In genomic region chr9:107715632-107716031, GRCm38 (mm10) we compare ENCODE assay signal across 22 mouse cellular contexts. TPM values are rescaled to one million over a fixed set of nuclear protein-coding genes. Genes with fewer than 3 reads are reported as not detected.
DNase-seq lines count a peak whose midpoint lies in the region; ATAC-seq and TF ChIP-seq lines count a peak whose summit lies in the region.
"Had no signal": no experiment of that assay in that cellular context is flagged by ENCODE, and none has a peak within 500 bp of the region (broad histone marks: within the 10 kb centered on the region; RNA-seq: fewer than 3 reads in every experiment).

No protein-coding gene starts in this region.

- H3K9me3 ChIP-seq in forebrain, embryonic 10.5 days, result no peaks in the 10 kb centered on the region
- no peaks in the 10 kb centered on the region for H3K9me3 ChIP-seq in forebrain, embryonic 16.5 days (ENCODE audit: control insufficient read depth, low read length)
- H3K9me3 ChIP-seq in lung, embryonic 15.5 days, result no peaks in the 10 kb centered on the region
- H3K9me3 ChIP-seq in limb, embryonic 11.5 days (ENCODE audit: control insufficient read depth, low read length), result no peaks in the 10 kb centered on the region
- no peaks in the 10 kb centered on the region for H3K9me3 ChIP-seq in stomach, postnatal 0 days (ENCODE audit: control insufficient read depth, low read length)
- H3K9me3 ChIP-seq: G1E; heart, embryonic 10.5 days; hindbrain, embryonic 15.5 days had no signal

- peaks cover 53% of the 10 kb centered on the region for H3K4me1 ChIP-seq in forebrain, embryonic 10.5 days
- H3K4me1 ChIP-seq in forebrain, embryonic 16.5 days (replicated peaks; ENCODE audit: control insufficient read depth, insufficient read depth, low read length), result peaks cover 14% of the 10 kb centered on the region
- H3K4me1 ChIP-seq in lung, embryonic 15.5 days, result peaks cover 56% of the 10 kb centered on the region
- H3K4me1 ChIP-seq in limb, embryonic 11.5 days (ENCODE audit: control insufficient read depth, insufficient read depth, low read length), result peaks cover 38% of the 10 kb centered on the region
- H3K4me1 ChIP-seq in stomach, postnatal 0 days (replicated peaks; ENCODE audit: control insufficient read depth, insufficient read depth), result peaks cover 24% of the 10 kb centered on the region

- ATAC-seq in forebrain, embryonic 16.5 days, result no peak
- no peak for ATAC-seq in lung, embryonic 15.5 days (ENCODE audit: borderline replicate concordance, extremely low read depth, low FRiP score, low TSS enrichment)
- no peak for ATAC-seq in limb, embryonic 11.5 days (ENCODE audit: insufficient number of reproducible peaks, low FRiP score, low TSS enrichment, low read depth)
- ATAC-seq in stomach, postnatal 0 days (ENCODE audit: low FRiP score, low TSS enrichment), result no peak
- ATAC-seq: activated CD4-positive, CD25-positive, alpha-beta regulatory T cell, adult 4 months; forebrain, postnatal 0 days; intestine, embryonic 16.5 days; liver, postnatal 0 days had no signal

- H3K27me3 ChIP-seq in forebrain, embryonic 10.5 days (ENCODE audit: poor library complexity, severe bottlenecking), result peaks cover 25% of the 10 kb centered on the region
- H3K27me3 ChIP-seq in forebrain, embryonic 16.5 days (replicated peaks; ENCODE audit: control insufficient read depth, insufficient read depth, low read length), result peaks cover 3% of the 10 kb centered on the region; the same call in 1 of the 2 replicates
- no peaks in the 10 kb centered on the region for H3K27me3 ChIP-seq in lung, embryonic 15.5 days
- no peaks in the 10 kb centered on the region for H3K27me3 ChIP-seq in limb, embryonic 11.5 days (ENCODE audit: control insufficient read depth, insufficient read depth, low read length)
- H3K27me3 ChIP-seq in stomach, postnatal 0 days (ENCODE audit: control insufficient read depth, insufficient read depth, low read length), result no peaks in the 10 kb centered on the region
- H3K27me3 ChIP-seq: hindbrain, embryonic 15.5 days had no signal

- H3K4me2 ChIP-seq in forebrain, embryonic 16.5 days (ENCODE audit: low read length), result no peak overlapping the region
- H3K4me2 ChIP-seq in lung, embryonic 15.5 days, result no peak overlapping the region
- no peak overlapping the region for H3K4me2 ChIP-seq in limb, embryonic 11.5 days (ENCODE audit: low read depth, severe bottlenecking)
- H3K4me2 ChIP-seq in stomach, postnatal 0 days (replicated peaks; ENCODE audit: low read depth), result no peak overlapping the region
- H3K4me2 ChIP-seq: hindbrain, embryonic 15.5 days had no signal

- DNase-seq in forebrain, embryonic 10.5 days (ENCODE audit: extremely low spot score, low spot score), result no peak
- no peak for DNase-seq in lung, postnatal 14 days
- DNase-seq in limb, embryonic 11.5 days (ENCODE audit: low spot score), result peak; percentile 20
- no peak for DNase-seq in stomach, postnatal 0 days (ENCODE audit: low spot score)
- no peak for DNase-seq in frontal cortex, postnatal 36 days (ENCODE audit: low spot score in 2 of 2)
- DNase-seq in ovary, adult 18-20 months (ENCODE audit: low spot score), result no peak
- DNase-seq: adrenal gland, postnatal 14 days; cerebellum, postnatal 36 days; forebrain, postnatal 0 days; gastrocnemius, adult 2 months; kidney, postnatal 4 days; layer of hippocampus, adult 9-11 months; liver, postnatal 0 days; retina, postnatal 1 day; thymus, postnatal 36 days had no signal

- no peak overlapping the region for H3K4me3 ChIP-seq in forebrain, embryonic 10.5 days
- no peak overlapping the region for H3K4me3 ChIP-seq in forebrain, embryonic 16.5 days (replicated peaks; ENCODE audit: low read length)
- H3K4me3 ChIP-seq in lung, embryonic 15.5 days, result no peak overlapping the region
- no peak overlapping the region for H3K4me3 ChIP-seq in limb, embryonic 11.5 days (ENCODE audit: low read depth, low read length)
- H3K4me3 ChIP-seq in stomach, postnatal 0 days (ENCODE audit: low read depth, low read length), result no peak overlapping the region
- H3K4me3 ChIP-seq: gastrocnemius, adult 2 months; heart, embryonic 10.5 days; hindbrain, embryonic 15.5 days had no signal

- peak overlapping the region; percentile 40; the same call in 1 of the 2 replicates for H3K27ac ChIP-seq in forebrain, embryonic 10.5 days
- H3K27ac ChIP-seq in forebrain, embryonic 16.5 days (ENCODE audit: low read length), result no peak overlapping the region
- 0 out of 2 replicates have a peak overlapping the region, but pooled peaks have one; percentile 83 for H3K27ac ChIP-seq in lung, embryonic 15.5 days
- no peak overlapping the region; the same call in 1 of the 2 replicates for H3K27ac ChIP-seq in limb, embryonic 11.5 days (replicated peaks; ENCODE audit: low read depth, low read length)
- peak overlapping the region; percentile 36; the same call in 1 of the 2 replicates for H3K27ac ChIP-seq in stomach, postnatal 0 days (replicated peaks)
- H3K27ac ChIP-seq: hindbrain, embryonic 15.5 days had no signal

- no peak overlapping the region for H3K9ac ChIP-seq in forebrain, embryonic 16.5 days (replicated peaks; ENCODE audit: low read depth, low read length)
- H3K9ac ChIP-seq in lung, embryonic 15.5 days, result no peak overlapping the region
- no peak overlapping the region for H3K9ac ChIP-seq in limb, embryonic 11.5 days (ENCODE audit: low read length)
- no peak overlapping the region for H3K9ac ChIP-seq in stomach, postnatal 0 days (ENCODE audit: low read length)
- H3K9ac ChIP-seq: forebrain, postnatal 0 days; hindbrain, embryonic 15.5 days; liver, postnatal 0 days had no signal

- no peaks in the 10 kb centered on the region for H3K36me3 ChIP-seq in forebrain, embryonic 10.5 days (replicated peaks)
- H3K36me3 ChIP-seq in forebrain, embryonic 16.5 days (ENCODE audit: control insufficient read depth, insufficient read depth), result no peaks in the 10 kb centered on the region
- no peaks in the 10 kb centered on the region for H3K36me3 ChIP-seq in lung, embryonic 15.5 days
- no peaks in the 10 kb centered on the region for H3K36me3 ChIP-seq in limb, embryonic 11.5 days (ENCODE audit: control insufficient read depth, insufficient read depth, low read length)
- no peaks in the 10 kb centered on the region for H3K36me3 ChIP-seq in stomach, postnatal 0 days (ENCODE audit: control insufficient read depth, insufficient read depth, low read length)
- H3K36me3 ChIP-seq: G1E; heart, embryonic 10.5 days; hindbrain, embryonic 15.5 days had no signal

- no peak for TF ChIP-seq CTCF in stomach, postnatal 0 days (IDR thresholded peaks at IDR 0.05; ENCODE audit: low read depth)

- 90% methylated on average over 2 of the region's 2 CpGs for WGBS in forebrain, embryonic 10.5 days
- 78% methylated on average over 2 of the region's 2 CpGs for WGBS in forebrain, embryonic 16.5 days
- 91% methylated on average over 2 of the region's 2 CpGs for WGBS in lung, embryonic 15.5 days
- 79% methylated on average over 2 of the region's 2 CpGs for WGBS in limb, embryonic 11.5 days
- 88% methylated on average over 2 of the region's 2 CpGs for WGBS in stomach, postnatal 0 days

- no peak for TF ChIP-seq EP300 in stomach, postnatal 0 days (optimal IDR thresholded peaks at IDR 0.05)

RNA-seq across cellular contexts. Expression of gene Sema3f, which starts 5.4 kb away (rescaled TPM):
- polyA plus RNA-seq in forebrain, embryonic 10.5 days (2016; fragmentation: Nextera tagmentation; extraction: Ambion mirVana), result 10.0 and 11.2 TPM in 2 replicates
- 11.0 and 14.9 TPM in 2 replicates for polyA plus RNA-seq in forebrain, embryonic 16.5 days (2015; fragmentation: Nextera tagmentation; extraction: Ambion mirVana)
- 12.3 and 13.7 TPM in 2 replicates for polyA plus RNA-seq in lung, embryonic 15.5 days (2015; fragmentation: Nextera tagmentation; extraction: Ambion mirVana)
- polyA plus RNA-seq in limb, embryonic 11.5 days (2014; fragmentation: Nextera tagmentation; extraction: Ambion mirVana), result 27.4 and 32.5 TPM in 2 replicates
- polyA plus RNA-seq in stomach, postnatal 0 days (2015; fragmentation: Nextera tagmentation; extraction: Ambion mirVana), result 11.7 and 15.1 TPM in 2 replicates
- polyA plus RNA-seq: activated CD4-positive, CD25-positive, alpha-beta regulatory T cell, adult 4 months had no signal

RNA-seq across cellular contexts. Expression of gene Gnat1, which starts 36.1 kb away (rescaled TPM):
- 3.9 and 4.1 TPM in 2 replicates for polyA plus RNA-seq in forebrain, embryonic 10.5 days (2016; fragmentation: Nextera tagmentation; extraction: Ambion mirVana)
- 1.2 and 1.4 TPM in 2 replicates for polyA plus RNA-seq in forebrain, embryonic 16.5 days (2015; fragmentation: Nextera tagmentation; extraction: Ambion mirVana)
- 0.54 and 0.93 TPM in 2 replicates for polyA plus RNA-seq in lung, embryonic 15.5 days (2015; fragmentation: Nextera tagmentation; extraction: Ambion mirVana)
- polyA plus RNA-seq in limb, embryonic 11.5 days (2014; fragmentation: Nextera tagmentation; extraction: Ambion mirVana), result 1.7 and 1.8 TPM in 2 replicates
- polyA plus RNA-seq in stomach, postnatal 0 days (2015; fragmentation: Nextera tagmentation; extraction: Ambion mirVana), result 2.1 and 2.9 TPM in 2 replicates
- polyA plus RNA-seq: G1E had no signal

RNA-seq across cellular contexts. Expression of gene Slc38a3, which starts 46.3 kb away (rescaled TPM):
- 8.8 and 9.0 TPM in 2 replicates for polyA plus RNA-seq in forebrain, embryonic 10.5 days (2016; fragmentation: Nextera tagmentation; extraction: Ambion mirVana)
- 30.4 and 32.6 TPM in 2 replicates for polyA plus RNA-seq in forebrain, embryonic 16.5 days (2015; fragmentation: Nextera tagmentation; extraction: Ambion mirVana)
- polyA plus RNA-seq in lung, embryonic 15.5 days (2015; fragmentation: Nextera tagmentation; extraction: Ambion mirVana), result 3.9 and 4.1 TPM in 2 replicates
- polyA plus RNA-seq in limb, embryonic 11.5 days (2014; fragmentation: Nextera tagmentation; extraction: Ambion mirVana), result 3.4 and 4.1 TPM in 2 replicates
- 0.95 and 1.1 TPM in 2 replicates for polyA plus RNA-seq in stomach, postnatal 0 days (2015; fragmentation: Nextera tagmentation; extraction: Ambion mirVana)
- polyA plus RNA-seq: activated CD4-positive, CD25-positive, alpha-beta regulatory T cell, adult 4 months; G1E had no signal

RNA-seq across cellular contexts. Expression of gene Rbm5, which starts 55.2 kb away (rescaled TPM):
- polyA plus RNA-seq in forebrain, embryonic 10.5 days (2016; fragmentation: Nextera tagmentation; extraction: Ambion mirVana), result 185 and 192 TPM in 2 replicates
- 294 and 303 TPM in 2 replicates for polyA plus RNA-seq in forebrain, embryonic 16.5 days (2015; fragmentation: Nextera tagmentation; extraction: Ambion mirVana)
- 188 and 202 TPM in 2 replicates for polyA plus RNA-seq in lung, embryonic 15.5 days (2015; fragmentation: Nextera tagmentation; extraction: Ambion mirVana)
- polyA plus RNA-seq in limb, embryonic 11.5 days (2014; fragmentation: Nextera tagmentation; extraction: Ambion mirVana), result 179 and 195 TPM in 2 replicates
- polyA plus RNA-seq in stomach, postnatal 0 days (2015; fragmentation: Nextera tagmentation; extraction: Ambion mirVana), result 60.2 and 67.3 TPM in 2 replicates

Comparison
In these comparisons a context has a peak if more than half of its experiments do, and no peak if none do; other contexts are left out.
1. H3K27ac ChIP-seq: peak in forebrain, embryonic 10.5 days (single experiment), lung, embryonic 15.5 days (single experiment) and stomach, postnatal 0 days (single experiment); none in forebrain, embryonic 16.5 days (single experiment) and limb, embryonic 11.5 days (single experiment).